Mouse (Mus musculus): ENCODE results near the gene Jmjd7. TPM values are rescaled to one million over a fixed set of nuclear protein-coding genes. Genes with fewer than 3 reads are reported as not detected.

The Jmjd7 gene
- total RNA-seq (2014; fragmentation: Nextera tagmentation): 2.8 and 3.7 TPM in 2 replicates
- 0.66 and 0.70 TPM in 2 replicates for total RNA-seq (2017)
- 3.2 TPM in 2 replicates for polyA plus RNA-seq (2012)

- Histone ChIP-seq H3K4me3 (ENCODE audit: low read depth, low read length) (peak within 1 kb of the TSS; percentile 80), H3K27me3 (ENCODE audit: insufficient read depth, low read length) (no peaks in the 10 kb centered on the region), H3K36me3 (replicated peaks) (peaks cover 62% of the 10 kb centered on the region), H3K4me1 (ENCODE audit: insufficient read depth, low read depth, low read length) (peaks cover 33% of the 10 kb centered on the region), H3K9me3 (replicated peaks) (no peaks in the 10 kb centered on the region)
- peak; percentile 96 for DNase-seq (ENCODE audit: low spot score)
- TF ChIP-seq CTCF (IDR thresholded peaks at IDR 0.05; ENCODE audit: low read depth, low read length) (no peak), GATA1 (IDR thresholded peaks at IDR 0.05; ENCODE audit: borderline replicate concordance, low read length) (no peak), POLR2AphosphoS5 (IDR thresholded peaks at IDR 0.05; ENCODE audit: insufficient replicate concordance, low read depth, low read length) (0 out of 2 replicates have a peak, but pooled peaks have one; percentile 32), GATA2 (IDR thresholded peaks at IDR 0.05; ENCODE audit: borderline replicate concordance, low read depth, low read length) (no peak)
- ATAC-seq (ENCODE audit: extremely low read depth, insufficient number of reproducible peaks, low FRiP score, poor library complexity, severe bottlenecking): peak; percentile 94
Observed at GRCm38 (mm10) chr2:120026984-120027949, at the start of gene Jmjd7, which contains the start of gene Gm28042. Gene Jmjd7, plus strand, starts transcription at chr2:120027483. Gene Gm28042, plus strand, starts transcription at chr2:120027493.

DNA sequence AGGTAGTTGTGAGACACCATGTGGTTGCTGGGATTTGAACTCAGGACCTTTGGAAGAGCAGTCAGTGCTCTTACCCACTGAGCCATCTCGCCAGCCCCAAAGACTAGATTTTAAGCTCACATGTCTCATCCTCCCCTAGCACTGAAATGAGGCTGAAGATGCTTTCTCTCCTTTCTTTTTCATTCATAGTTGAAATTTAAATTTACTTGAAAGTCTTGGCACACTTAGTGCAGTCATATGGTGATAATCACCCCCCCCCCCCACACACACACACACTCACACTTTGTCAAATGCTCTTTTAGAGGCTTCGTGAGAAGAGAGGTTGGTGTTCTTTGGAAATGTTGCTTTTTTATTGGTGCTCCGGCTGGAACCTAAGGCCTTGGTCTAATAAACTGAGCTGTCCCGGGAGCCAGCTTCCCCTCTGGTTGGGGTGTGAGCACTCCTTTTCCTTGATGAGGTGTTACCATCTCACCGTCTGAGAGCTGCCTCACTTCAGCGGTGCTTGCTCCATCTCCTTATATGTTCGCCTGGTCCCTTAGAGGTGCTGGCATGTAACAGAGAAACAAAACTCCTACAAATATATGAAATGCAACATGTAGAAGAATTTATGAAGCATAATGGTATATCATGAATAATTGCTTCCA is 46.8 kb upstream of the Jmjd7 start:
- no peaks in the 10 kb centered on the region for H3K27me3 ChIP-seq (ENCODE audit: insufficient read depth, low read length)
- H3K9me3 ChIP-seq (replicated peaks): no peaks in the 10 kb centered on the region
- no peak for DNase-seq (ENCODE audit: low spot score)
- ATAC-seq (ENCODE audit: extremely low read depth, insufficient number of reproducible peaks, low FRiP score, poor library complexity, severe bottlenecking): no peak
- no peaks in the 10 kb centered on the region for H3K4me1 ChIP-seq (ENCODE audit: insufficient read depth, low read depth, low read length)
- peaks cover 34% of the 10 kb centered on the region for H3K36me3 ChIP-seq (replicated peaks)
- H3K4me3 ChIP-seq (ENCODE audit: low read depth, low read length): no peak overlapping the region
- no peak for TF ChIP-seq CTCF (IDR thresholded peaks at IDR 0.05; ENCODE audit: low read depth, low read length)
- no peak for TF ChIP-seq TAL1 (conservative IDR thresholded peaks at IDR 0.05; ENCODE audit: low read depth, low read length)
- no peak for TF ChIP-seq GATA2 (IDR thresholded peaks at IDR 0.05; ENCODE audit: borderline replicate concordance, low read depth, low read length)
- no peak for TF ChIP-seq POLR2AphosphoS5 (IDR thresholded peaks at IDR 0.05; ENCODE audit: insufficient replicate concordance, low read depth, low read length)
- no peak for TF ChIP-seq GATA1 (IDR thresholded peaks at IDR 0.05; ENCODE audit: borderline replicate concordance, low read length)

GRCm38 (mm10) chr2:119981631-119982030 is 45.7 kb upstream of the Jmjd7 start:
- Histone ChIP-seq H3K27me3 (ENCODE audit: insufficient read depth, low read length) (no peaks in the 10 kb centered on the region), H3K4me3 (ENCODE audit: low read depth, low read length) (no peak overlapping the region), H3K36me3 (replicated peaks) (peaks cover 39% of the 10 kb centered on the region), H3K4me1 (ENCODE audit: insufficient read depth, low read depth, low read length) (peaks cover 5% of the 10 kb centered on the region; the same call in 1 of the 2 replicates), H3K9me3 (replicated peaks) (no peaks in the 10 kb centered on the region)
- DNase-seq (ENCODE audit: low spot score) (no peak), ATAC-seq (ENCODE audit: extremely low read depth, insufficient number of reproducible peaks, low FRiP score, poor library complexity, severe bottlenecking) (no peak)
- TF ChIP-seq TAL1 (conservative IDR thresholded peaks at IDR 0.05; ENCODE audit: low read depth, low read length) (no peak), CTCF (IDR thresholded peaks at IDR 0.05; ENCODE audit: low read depth, low read length) (no peak), POLR2AphosphoS5 (IDR thresholded peaks at IDR 0.05; ENCODE audit: insufficient replicate concordance, low read depth, low read length) (no peak), GATA1 (IDR thresholded peaks at IDR 0.05; ENCODE audit: borderline replicate concordance, low read length) (no peak)

GRCm38 (mm10) chr2:119985871-119986270 is 41.4 kb upstream of the Jmjd7 start:
- DNase-seq (ENCODE audit: low spot score) (no peak), ATAC-seq (ENCODE audit: extremely low read depth, insufficient number of reproducible peaks, low FRiP score, poor library complexity, severe bottlenecking) (no peak)
- peaks cover 29% of the 10 kb centered on the region for H3K36me3 ChIP-seq (replicated peaks)

GRCm38 (mm10) chr2:119986369-119986768 is 40.9 kb upstream of the Jmjd7 start:
- Histone ChIP-seq H3K36me3 (replicated peaks) (peaks cover 28% of the 10 kb centered on the region), H3K4me3 (ENCODE audit: low read depth, low read length) (no peak overlapping the region), H3K27me3 (ENCODE audit: insufficient read depth, low read length) (no peaks in the 10 kb centered on the region), H3K4me1 (ENCODE audit: insufficient read depth, low read depth, low read length) (peaks cover 9% of the 10 kb centered on the region; the same call in 1 of the 2 replicates), H3K9me3 (replicated peaks) (no peaks in the 10 kb centered on the region)
- no peak for ATAC-seq (ENCODE audit: extremely low read depth, insufficient number of reproducible peaks, low FRiP score, poor library complexity, severe bottlenecking)
- TF ChIP-seq GATA2 (IDR thresholded peaks at IDR 0.05; ENCODE audit: borderline replicate concordance, low read depth, low read length) (no peak), TAL1 (conservative IDR thresholded peaks at IDR 0.05; ENCODE audit: low read depth, low read length) (no peak), GATA1 (IDR thresholded peaks at IDR 0.05; ENCODE audit: borderline replicate concordance, low read length) (no peak), CTCF (IDR thresholded peaks at IDR 0.05; ENCODE audit: low read depth, low read length) (no peak), POLR2AphosphoS5 (IDR thresholded peaks at IDR 0.05; ENCODE audit: insufficient replicate concordance, low read depth, low read length) (no peak)
- DNase-seq (ENCODE audit: low spot score): no peak

More at GRCm38 (mm10) chr2:119985871-119986270, 41.4 kb upstream of the Jmjd7 start:
- no peak overlapping the region for H3K4me3 ChIP-seq (ENCODE audit: low read depth, low read length)
- H3K27me3 ChIP-seq (ENCODE audit: insufficient read depth, low read length): no peaks in the 10 kb centered on the region
- no peak for TF ChIP-seq TAL1 (conservative IDR thresholded peaks at IDR 0.05; ENCODE audit: low read depth, low read length)
- peaks cover 9% of the 10 kb centered on the region; the same call in 1 of the 2 replicates for H3K4me1 ChIP-seq (ENCODE audit: insufficient read depth, low read depth, low read length)
- no peaks in the 10 kb centered on the region for H3K9me3 ChIP-seq (replicated peaks)

DNA sequence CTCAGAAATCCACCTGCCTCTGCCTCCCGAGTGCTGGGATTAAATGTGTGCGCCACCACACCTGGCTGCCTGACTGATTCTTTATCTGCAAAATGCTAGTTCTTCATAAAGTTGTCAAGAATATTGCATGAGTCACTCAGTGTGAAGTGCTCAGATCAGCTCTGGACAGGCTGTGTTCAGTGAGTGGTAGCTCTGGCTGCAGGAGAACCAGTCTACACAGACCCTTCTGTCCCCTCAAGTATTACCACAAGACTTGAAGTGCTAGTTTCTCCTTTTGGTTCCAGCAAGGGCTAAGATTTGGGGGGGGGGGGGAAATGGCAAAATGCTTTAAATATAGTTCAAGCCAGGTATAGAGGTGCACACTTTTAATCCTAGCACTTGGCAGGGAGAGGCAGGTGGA is 39.8 kb upstream of the Jmjd7 start:
- DNase-seq (ENCODE audit: low spot score): no peak
- peaks cover 21% of the 10 kb centered on the region for H3K36me3 ChIP-seq (replicated peaks)
- H3K4me3 ChIP-seq (ENCODE audit: low read depth, low read length): no peak overlapping the region
- peaks cover 9% of the 10 kb centered on the region; the same call in 1 of the 2 replicates for H3K4me1 ChIP-seq (ENCODE audit: insufficient read depth, low read depth, low read length)
- H3K27me3 ChIP-seq (ENCODE audit: insufficient read depth, low read length): no peaks in the 10 kb centered on the region
- H3K9me3 ChIP-seq (replicated peaks): no peaks in the 10 kb centered on the region
- no peak for ATAC-seq (ENCODE audit: extremely low read depth, insufficient number of reproducible peaks, low FRiP score, poor library complexity, severe bottlenecking)
- TF ChIP-seq GATA2 (IDR thresholded peaks at IDR 0.05; ENCODE audit: borderline replicate concordance, low read depth, low read length) (no peak), POLR2AphosphoS5 (IDR thresholded peaks at IDR 0.05; ENCODE audit: insufficient replicate concordance, low read depth, low read length) (no peak), CTCF (IDR thresholded peaks at IDR 0.05; ENCODE audit: low read depth, low read length) (no peak), TAL1 (conservative IDR thresholded peaks at IDR 0.05; ENCODE audit: low read depth, low read length) (no peak)
